Mouse (Mus musculus): ENCODE results near the gene Pigt.

The Pigt gene

DNA sequence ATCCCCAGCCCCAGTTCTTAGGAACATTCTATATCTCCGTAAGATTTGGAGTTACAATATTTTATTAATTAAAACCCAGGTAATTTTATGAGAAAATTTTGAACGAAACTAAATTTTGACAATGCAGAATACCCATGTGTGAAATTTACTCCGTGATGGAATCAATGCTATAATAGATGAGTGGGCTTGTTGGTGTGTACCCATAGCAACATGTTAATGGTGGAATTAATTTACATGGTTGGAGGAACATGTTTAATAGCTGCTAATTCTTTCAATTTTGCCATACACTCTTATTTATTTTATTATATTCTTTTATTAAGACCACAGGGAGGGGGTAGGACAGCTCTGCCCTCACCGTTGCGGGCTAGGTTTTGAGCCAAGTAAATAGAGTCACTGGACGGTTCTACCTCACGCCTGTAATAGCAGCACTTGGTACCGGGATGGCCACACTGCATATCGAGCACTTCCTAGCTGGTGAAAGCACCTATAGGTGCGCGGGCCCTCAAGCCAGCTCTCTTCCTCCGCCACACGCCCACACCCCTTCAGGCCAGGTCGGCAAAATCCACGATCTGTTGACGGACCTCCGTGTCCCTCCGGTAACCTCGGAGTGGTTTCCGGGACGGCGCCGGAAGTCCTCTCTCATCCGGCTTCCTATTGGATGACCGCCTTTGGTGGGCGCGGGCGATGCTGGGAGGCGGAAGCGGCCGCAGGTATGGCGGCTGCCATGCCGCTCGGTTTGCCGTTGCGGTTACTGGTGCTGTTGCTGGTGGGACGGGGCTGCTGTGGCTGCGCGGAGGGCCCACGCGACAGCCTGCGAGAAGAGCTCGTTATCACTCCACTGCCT, at the start of gene Pigt:
Gene Pigt (plus strand): TSS at position 674 of the 844 bp plus-strand sequence.
- DNase-seq, result peak; percentile 88 to 95

DNA sequence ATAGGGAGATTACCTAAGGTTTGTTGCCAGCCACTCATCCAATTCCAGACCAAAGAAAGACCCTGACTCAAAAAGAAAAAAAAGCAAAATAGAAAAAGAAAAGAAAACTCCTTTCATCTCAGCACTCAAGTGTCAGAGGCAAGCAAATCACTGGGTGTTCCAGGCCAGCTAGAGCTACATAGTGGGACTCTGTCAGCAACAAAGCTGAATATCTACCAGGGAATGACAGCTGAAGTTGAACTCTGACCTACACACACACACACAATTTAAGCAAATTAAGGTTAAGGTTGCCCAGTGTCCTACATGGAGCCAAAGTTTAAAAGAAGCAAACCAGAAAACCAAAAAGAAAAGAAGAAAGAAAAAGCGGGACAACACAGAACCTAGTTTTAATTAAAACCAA, 49.2 kb upstream of the Pigt start:
- DNase-seq, result peak in 1 of 2 experiments; percentile 59

DNA sequence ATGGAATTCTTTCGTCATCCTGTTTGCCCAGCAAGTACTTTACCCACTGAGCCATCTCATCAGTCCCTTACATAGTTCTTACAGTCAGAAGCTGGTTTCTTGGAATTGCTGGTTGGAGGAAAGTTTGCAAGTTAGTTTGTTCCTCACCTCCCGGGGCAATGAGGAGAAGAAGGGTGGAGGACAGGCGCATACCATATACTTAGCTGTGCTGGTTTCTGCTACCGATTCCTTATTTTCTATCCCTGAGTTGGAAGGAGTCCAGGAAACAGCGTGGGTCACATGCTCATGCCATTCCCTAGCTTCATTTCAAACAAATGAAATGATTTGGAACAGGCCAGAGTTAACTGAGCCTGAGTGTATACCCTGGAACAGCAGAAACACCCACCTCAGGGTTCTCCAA, 48.4 kb upstream of the Pigt start:
- no peak for DNase-seq

- no peak for DNase-seq
These were observed 47.8 kb upstream of the Pigt start for GRCm38 (mm10) chr2:164449341-164450042.

DNA sequence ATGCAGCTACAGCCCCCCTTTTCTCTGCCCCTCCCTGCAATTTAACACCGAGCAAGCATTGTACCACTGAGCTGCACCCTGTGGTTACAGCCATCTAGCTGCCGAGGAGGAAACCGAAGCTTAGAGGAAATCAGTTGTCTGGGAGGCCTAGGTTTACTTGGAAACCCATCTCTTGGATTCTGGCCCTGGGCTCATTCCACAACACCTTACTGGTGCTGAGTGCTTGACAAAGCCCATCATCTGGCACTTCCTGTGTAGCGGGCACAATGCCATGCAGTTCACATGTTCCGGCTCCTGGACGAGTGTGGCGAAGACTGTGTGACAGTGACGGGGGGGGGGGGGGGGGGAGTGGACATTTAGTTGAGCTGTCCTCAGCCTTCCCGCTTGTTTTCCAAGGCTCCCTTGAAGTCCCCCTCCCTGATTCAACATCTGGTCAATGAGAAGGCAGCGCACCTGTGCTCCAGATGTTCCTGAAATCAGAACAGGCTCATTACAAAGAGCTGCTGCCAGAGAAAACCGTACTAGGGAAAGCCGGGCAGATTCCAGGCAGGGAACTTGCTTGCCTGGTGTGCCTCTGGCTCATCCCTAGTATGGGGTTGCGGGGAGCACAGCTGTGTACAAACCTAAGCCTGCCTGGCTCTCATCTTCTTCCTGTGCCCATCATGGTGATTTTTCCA, 45.2 kb upstream of the Pigt start:
- DNase-seq, result peak in 1 of 2 experiments; percentile 56

DNA sequence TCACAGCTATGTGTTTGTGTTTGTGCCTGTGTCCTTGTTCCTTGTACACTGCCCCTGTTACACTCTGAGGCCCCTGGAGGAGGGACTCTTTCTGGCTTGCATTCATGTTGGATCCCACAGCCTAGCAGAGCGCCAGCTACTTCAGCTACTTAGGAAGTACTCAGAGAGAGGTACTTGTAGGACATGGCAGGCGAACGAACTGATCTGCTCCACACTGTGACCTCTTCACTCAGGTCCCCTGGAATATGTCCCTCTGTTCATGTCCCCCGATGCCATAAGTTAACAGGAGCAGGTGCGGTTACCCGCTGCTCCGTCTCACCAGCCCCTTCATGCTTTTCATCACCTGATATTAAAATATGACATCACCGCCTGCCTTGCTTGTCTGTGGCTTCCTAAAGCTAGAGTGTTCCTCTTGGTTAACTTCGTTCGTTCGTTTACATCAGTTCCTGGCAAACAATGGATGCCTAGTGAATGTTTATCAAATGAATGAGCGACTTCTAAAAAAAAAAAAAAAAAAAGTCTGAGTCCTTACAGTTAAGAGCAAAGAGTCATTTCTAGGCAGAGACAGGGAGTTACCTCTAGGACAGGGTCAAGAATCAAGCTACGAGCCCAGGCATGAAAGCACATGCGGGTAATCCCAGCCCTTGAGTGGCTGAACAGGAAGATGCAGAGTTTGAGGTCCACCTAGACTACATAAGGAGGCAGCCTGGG, 44.1 kb upstream of the Pigt start:
- DNase-seq, result peak; percentile 34 to 73

GRCm38 (mm10) chr2:164453887-164454500, 43.3 kb upstream of the Pigt start:
- DNase-seq, result peak; percentile 42 to 68

- peak; percentile 95 to 96 for DNase-seq
These were observed 42.5 kb upstream of the Pigt start for GRCm38 (mm10) chr2:164454846-164455245.

GRCm38 (mm10) chr2:164455421-164456190, 41.7 kb upstream of the Pigt start:
- peak in 1 of 2 experiments; percentile 71 for DNase-seq

GRCm38 (mm10) chr2:164456413-164456812, 40.9 kb upstream of the Pigt start:
- no peak for DNase-seq

DNA sequence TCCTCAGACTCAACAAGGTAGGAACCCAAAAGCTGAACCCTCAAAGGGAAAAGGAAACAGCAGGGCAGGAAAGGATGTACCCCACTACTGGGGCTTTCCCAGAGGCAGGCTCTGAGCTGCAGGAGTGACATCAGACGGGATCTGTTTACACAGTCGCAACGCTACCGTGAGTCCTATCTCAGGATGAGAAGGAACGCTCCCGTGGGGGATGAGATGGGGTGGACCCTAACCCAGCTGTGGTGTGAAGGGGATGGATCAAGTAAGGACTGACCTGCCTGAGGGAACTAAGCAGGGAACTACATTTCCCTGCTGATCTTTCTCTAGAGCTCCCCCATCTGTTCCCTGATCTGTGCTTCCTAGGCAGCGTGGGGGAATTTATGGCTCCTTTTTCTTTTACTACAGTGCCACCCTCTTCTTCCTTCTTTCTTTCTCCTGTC, 40.4 kb upstream of the Pigt start, which contains the start of gene Sys1:
Gene Sys1 (plus strand): TSS at position 101 of the 437 bp plus-strand sequence.
- peak; percentile 32 to 55 for DNase-seq

DNA sequence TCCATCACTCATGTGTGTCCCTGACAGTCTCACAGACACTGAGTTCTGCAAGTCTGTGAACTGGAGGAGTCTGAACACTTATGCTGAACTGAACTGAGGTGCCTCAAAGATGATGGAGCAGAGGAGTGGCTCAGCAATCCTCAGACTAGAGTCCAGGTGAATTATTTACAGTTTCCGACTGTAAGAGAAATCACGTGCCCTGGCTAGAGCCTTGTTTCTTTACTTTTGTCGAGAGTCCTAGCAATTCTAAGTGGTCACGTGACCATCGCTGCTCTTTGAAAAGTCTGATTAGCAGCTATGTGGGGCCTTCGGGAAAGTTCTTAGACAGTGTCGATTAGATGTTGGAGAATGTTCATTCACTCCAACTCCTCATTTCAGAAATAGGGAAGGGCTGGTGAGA, 39.4 kb upstream of the Pigt start:
- DNase-seq, result peak; percentile 81 to 84

DNA sequence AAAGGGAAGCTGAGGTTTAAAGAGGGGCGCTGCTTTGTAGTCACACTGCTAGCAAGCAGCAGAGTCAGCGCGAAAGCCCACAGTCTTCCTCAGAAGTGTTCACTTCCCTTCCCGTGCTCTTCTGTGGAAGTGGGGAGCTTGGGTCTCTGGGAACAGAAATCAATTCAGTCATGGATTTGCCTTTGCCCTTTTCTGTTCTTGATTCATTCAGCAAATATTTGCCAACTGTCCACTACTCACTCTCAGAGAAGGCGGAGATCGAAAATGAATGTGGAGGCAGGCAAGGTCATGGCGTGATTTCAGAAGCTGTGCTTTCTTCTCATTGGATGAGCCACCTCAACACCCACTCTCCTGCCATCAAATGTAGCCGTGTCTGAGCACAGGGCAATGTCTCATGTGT, 38.8 kb upstream of the Pigt start:
- DNase-seq, result peak in 1 of 2 experiments; percentile 53

DNA sequence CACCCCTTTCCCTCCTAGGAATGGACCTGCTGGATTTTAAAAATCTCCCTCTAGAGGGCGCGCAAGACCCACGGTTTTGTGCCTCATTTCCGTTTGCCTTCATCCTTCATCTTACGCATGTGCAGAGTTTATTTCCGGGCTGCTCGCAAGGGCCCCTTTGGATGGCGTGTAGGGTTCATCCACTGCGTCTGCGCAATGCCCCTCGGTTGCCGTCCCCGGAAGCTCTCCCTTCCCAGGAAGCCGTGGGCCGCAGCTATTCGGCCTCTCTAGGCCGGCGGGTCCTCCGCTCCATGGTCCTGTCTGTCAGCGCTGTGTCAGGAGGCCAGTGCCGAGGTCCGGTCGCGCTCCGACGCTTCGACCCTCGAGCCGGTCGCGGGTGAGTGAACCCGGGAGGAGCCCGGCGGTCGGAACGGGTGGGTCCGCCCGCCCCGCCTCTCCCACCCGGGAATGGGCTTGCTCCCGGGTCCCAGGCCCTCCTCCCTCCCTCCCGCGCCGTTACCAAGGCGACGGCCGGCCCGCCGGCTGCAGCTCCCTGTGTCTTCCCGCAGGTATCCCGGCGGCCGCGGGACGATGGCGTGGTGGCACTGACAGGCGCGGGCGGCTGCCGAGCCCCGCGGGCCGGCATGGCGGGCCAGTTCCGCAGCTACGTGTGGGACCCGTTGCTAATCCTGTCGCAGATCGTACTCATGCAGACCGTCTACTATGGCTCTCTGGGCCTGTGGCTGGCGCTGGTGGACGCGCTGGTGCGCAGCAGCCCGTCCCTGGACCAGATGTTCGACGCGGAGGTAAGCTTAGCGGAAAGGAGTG, 36.4 kb upstream of the Pigt start, which contains the start of gene Gm20458:
Gene Gm20458 (plus strand): TSS at position 223 of the 807 bp plus-strand sequence.
- DNase-seq, result peak; percentile 97 to 99

- DNase-seq, result no peak
These were observed 32.2 kb upstream of the Pigt start for GRCm38 (mm10) chr2:164465161-164465560.

GRCm38 (mm10) chr2:164466787-164467186, 30.5 kb upstream of the Pigt start:
- no peak for DNase-seq

- DNase-seq, result peak; percentile 78 to 88
These were observed 27.1 kb upstream of the Pigt start for GRCm38 (mm10) chr2:164470254-164470653.

- DNase-seq, result no peak
These were observed 23.7 kb upstream of the Pigt start, which contains the start of gene Trp53tg5 for GRCm38 (mm10) chr2:164473624-164474023. Gene Trp53tg5, minus strand, starts transcription at chr2:164473724.

DNA sequence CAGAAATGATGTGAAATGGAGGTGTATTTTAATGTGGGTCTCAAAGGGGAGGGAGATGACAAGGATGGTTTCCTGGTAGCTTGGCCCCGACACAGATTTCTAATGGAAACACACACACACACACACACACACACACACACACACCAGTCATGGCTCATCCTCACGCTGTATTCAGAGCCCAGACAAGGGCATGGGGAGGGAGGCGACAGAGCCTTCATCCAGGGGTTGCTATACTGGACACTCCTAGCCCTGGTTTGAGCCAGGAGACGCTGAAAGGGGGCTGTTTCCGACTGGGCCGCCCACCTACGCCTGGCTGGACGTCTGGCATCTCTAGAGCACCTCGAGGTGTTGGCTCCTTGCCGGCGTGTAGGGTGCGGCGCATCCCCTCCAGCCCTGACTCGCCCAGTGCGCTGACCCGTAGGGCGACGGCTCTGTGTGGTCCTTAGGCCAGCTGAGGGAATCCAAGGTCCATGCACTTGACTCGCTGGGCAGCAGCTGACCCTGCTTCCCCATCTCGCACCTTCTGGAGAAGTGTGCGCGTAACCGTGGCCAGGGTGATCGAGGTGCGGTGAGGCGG, 11.6 kb upstream of the Pigt start, which contains the start of gene Dbndd2:
Gene Dbndd2 (plus strand): TSS at position 426 of the 577 bp plus-strand sequence.
- DNase-seq, result peak; percentile 79 to 90

Measured in kidney, postnatal 25 days (tissue).